Mouse (Mus musculus) retina, postnatal 1 day (tissue): ENCODE measurements around the gene Iqschfp.
"Not testable (repeated sequence)": the region's sequence is repeated elsewhere in the genome, so short reads cannot be mapped to it uniquely, and the experiment has no call there.

Experiments used
- DNase-seq: peaks from one replicate; pipeline ENCODE4 v3.0.0-alpha.2; 2012

Gene Iqschfp

DNA sequence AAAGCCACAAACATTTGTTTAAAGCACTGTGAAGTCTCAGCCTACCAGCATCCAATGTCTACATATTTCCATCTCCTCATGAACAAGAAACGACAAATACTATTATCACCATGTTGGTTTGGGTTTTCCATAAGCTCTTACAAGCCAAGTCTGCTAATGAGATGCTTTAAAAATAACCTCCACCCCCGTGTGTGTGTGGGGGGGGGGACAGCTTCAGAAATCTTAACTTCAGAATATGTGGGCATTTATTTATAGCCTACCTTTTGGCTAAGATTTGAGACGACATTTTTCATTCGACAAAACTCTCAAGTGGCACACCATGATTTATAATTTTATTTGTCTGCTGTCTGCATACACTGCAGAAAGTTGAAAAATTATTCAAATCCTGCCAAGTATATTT, 185.4 kb downstream of the Iqschfp start:
- no peak for DNase-seq

GRCm38 (mm10) chr3:68085024-68085423, 193.0 kb downstream of the Iqschfp start:
- DNase-seq, result no peak

DNA sequence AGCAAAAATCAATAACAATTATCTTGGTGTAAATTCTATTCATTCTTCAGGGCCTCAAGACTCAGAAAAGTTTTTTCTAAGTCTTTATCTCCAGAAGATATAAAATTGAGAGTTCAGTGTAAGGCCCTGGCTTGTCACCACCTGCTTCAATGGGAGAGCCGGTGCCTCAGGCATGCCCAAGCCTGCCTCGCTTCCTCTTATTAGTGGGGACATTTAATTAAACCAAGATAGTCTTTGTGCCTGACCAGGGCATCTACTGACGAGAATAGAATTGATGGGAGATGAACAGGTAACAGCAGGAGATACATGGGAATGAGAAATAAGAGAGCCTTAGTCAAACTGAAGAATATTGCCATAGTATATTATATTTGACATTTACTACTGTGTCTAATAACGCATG, 200.1 kb downstream of the Iqschfp start:
- DNase-seq, result no peak

DNA sequence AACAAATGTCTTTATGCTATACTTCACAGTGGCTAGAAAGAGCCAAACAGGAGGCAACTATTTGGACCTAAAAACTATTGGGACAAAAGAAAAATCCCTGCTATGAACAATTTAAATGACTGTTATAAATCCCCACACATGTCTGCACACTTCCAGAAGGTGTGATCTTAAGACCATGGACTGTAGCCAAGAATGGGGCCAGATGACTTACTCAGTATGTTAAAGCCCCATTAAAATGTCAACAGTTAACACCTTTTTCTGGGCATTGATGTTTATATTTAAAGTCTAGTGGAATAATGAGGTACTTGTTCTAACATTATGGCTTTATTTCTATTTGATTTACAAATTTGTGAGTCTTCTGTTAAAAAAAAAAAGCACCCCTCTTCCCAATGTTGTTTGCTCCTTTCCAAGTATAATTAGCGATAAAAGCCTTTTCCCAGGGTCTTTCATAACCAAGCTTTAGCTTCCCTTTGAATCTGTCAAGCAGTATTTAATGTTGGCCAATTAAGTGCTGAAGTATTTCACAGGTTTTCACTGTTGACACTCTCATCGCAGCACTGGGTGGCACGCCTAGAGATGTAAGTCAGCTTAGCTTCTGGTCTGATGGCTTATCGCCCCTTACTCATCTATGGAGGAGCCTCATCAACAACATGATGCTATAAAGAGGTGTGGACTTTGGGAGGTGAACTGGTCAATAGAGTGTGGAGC, 204.8 kb downstream of the Iqschfp start:
- DNase-seq, result no peak

DNA sequence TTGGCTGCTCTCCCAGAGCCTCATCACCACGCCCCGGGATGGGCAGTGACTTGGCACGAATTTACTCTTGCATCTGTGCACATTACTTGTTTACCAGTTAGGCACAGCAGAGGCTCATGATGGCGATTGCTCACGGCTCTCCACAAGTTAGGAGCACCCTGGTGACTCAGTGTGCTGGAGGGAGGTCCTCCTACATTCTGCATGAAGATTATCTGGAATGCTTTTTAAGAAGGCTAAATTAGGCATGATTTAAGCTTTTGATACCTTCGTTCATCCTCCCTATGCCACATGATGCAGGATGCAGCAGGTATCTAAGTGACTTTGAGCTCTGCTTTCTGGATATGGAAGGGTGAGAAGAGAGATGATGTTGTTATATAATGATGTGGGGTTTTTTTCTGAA, 207.5 kb downstream of the Iqschfp start:
- not testable (repeated sequence) for DNase-seq

GRCm38 (mm10) chr3:68101343-68101742, 209.3 kb downstream of the Iqschfp start:
- no peak for DNase-seq

GRCm38 (mm10) chr3:68105081-68105685, 213.2 kb downstream of the Iqschfp start:
- DNase-seq, result peak; percentile 16

DNA sequence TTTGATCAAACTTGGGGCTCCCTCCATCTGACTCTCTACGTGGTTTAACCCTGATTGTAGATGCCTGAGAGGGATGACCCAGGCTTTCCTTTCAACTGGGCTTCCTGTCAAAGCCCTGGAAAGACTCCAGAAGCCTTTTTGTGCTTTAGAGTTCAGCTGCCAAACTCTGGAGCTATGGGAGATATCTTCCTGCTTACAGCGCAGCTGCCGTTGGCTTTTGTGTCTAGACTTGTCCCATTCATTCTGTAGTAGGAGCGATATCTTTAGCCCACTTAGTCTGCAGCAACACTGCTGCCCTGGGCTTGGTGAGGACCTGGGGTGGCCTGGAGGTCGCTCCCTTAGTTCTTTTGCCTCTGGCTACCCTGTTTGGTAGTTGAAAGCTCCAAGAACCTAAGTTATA, 229.3 kb downstream of the Iqschfp start:
- no peak for DNase-seq

DNA sequence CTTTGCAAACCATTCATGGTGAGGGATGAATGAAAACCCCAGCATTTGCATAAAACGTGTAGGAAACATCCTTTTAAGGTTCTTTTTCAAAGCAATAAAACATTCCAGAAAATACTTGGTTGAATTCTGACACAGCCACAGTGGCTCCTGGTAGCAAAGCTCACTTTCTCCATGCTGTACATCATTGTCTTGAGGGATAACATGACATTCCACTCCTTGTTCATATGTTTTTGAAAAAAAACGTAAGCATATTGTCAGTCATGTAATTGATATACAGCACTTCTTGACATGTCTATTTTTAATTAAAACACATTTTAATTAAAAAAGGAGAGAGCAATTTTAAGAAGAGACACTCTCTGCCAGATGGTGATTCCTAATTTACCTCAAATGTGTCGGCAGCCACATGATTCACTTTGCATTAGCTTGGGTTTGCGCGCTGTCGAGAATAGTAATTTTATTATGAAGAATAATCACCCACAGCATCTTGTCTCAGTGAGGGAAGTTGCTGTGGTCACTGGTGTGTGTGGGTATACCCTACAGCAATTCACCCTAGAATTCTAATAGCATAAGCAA, 234.3 kb downstream of the Iqschfp start:
- DNase-seq, result no peak

DNA sequence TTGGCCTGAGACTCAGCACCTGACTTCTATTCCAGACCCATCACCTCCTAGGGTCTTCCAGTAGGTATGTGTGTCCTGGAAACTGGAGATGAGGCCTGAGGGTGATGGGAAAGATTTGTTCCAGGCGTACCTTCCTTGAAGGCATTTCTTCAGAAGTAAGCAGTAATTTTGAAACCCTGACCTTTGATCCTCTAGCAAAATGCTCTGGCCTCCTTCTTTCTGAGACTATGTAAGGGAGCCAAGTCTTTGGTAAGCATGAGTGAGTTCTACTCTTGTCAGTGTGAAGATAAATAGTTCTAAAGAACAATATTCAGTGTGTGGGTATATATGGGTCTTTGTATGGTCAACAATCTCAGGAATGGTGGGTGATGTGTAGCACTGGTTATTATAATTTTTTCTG, 238.4 kb downstream of the Iqschfp start:
- no peak for DNase-seq

DNA sequence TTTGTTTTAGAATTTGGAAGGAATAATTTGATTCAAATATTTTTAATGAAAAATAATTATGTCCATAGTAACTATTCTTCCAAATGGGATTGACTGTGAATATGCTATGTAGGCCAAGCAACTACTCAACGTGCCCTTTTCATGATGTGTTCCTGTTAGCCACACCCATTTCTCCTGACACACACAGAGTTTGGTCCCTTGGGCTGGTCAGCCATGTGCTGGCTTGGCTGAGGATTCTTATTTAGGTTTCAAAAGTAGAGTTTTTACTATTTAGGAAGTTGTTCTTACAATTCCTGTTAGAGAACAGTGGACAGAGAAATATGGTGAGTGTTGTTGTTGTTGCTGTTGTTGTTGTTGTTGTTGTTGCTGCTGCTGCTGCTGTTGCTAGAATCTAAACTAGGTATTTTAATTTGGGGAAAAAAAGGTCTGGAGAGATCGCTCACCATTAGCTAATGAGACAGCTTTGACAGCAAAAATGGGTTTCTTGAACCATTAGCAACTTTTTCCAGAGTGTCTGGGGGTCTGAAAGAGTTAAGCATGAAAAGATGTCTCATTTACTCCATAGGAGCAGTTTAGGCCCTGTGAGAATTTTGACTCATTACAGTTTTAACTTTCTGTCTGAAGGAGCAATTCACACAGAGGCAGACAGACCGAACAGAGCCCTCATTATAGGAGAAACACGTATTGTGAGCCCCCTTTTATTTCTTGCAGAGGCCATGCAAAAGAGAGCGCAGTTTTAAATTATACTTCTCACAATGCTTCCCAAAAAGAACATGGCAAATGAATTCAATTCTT, 247.0 kb downstream of the Iqschfp start:
- DNase-seq, result no peak

- DNase-seq, result no peak
Measured at GRCm38 (mm10) chr3:68150688-68151087, 258.7 kb downstream of the Iqschfp start.

- DNase-seq, result no peak
Measured at GRCm38 (mm10) chr3:68160175-68160574, 268.1 kb downstream of the Iqschfp start.

DNA sequence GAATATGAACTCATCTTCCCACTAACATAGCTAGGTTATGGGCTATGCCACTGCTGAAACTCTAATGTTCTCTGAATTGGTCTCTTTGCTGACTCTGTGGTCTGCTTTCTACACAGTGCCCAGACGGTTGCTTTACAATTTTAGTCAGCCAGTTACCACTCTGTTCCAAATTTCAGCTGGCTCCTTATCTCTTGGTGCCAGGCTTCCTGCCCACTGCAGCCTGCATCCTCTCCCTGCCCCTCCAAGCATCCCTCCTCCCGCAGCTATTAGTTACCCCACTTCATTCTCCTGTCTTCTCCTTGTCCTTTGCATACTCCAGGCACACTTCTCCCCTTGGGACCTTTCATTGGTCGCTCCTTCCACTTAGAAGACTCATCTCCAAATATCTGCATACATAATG, 268.7 kb downstream of the Iqschfp start:
- no peak for DNase-seq

DNA sequence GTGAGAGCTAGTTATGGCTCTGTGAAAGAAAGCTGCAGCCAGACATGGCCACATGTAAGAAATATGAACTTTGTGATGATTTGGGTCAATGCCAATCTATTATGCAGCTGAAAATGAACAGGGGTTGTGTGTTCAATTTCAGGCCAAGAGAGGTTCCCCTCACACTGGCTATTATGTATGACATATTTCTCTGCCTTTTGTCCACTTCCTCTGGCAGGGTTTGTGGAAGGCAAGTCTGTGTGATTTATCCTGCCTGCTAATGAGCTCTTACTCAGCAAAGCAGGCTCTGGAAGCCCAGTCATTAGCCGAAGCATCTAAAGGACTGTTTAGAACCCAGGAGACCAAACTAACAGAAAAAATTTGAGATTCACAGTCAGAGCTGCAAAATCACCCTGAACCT, 286.2 kb downstream of the Iqschfp start:
- DNase-seq, result peak; percentile 45

DNA sequence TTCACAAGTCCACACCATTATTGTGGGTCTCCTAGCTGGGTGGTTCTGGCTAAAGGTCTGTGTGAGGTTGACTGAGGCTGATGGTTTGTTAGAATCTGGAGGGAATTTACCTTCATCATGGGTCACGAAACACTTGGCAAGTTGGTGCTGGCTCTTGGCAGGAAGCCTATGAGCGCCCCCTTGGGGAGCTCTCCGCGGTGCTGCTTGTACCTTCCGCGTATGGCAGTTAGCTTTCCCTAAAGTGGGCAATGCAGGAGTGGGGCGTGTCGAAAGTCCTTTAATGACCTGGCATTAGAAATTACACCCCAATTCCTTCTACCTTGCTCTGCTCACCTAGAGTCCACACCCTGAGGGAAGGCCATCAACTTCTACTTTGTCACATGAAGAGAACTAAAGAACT, 295.4 kb downstream of the Iqschfp start:
- DNase-seq, result no peak

DNA sequence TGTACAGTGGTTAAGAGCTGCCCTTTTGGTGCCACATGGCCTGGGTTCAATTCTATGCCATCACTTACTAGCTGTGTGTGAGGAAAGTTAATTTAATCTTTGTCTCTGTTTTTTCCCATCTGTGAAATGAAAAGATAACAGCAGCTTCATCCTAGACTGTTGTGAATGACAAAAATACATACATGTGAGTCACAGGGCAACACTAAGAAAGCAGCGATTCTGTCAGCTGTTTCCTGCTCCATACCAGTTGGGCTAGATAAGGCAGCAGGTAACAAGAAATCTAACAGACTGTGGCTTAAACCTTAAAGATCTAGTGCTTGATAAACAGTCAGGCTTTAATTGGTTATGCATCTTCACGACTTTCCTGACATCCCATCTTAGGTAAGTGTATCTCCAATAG, 297.1 kb downstream of the Iqschfp start:
- DNase-seq, result no peak

DNA sequence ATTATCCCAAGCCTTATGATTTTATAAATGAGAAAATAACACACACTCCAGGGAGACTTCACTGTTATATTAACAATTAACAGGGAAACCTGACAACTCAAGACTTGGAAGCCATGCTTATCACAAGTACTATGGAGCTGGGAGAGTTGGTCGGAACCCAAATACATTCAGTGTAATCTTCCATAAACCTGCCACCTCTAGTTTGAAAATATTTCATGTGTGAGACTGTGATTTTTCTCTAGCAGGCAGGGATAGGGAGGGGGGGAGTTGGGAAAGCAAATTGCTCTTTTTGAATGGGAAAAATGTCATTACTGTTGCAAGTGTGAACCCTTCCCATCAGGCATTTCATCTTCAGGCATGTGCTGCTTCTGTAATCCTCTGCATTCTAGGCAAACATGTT, 304.9 kb downstream of the Iqschfp start:
- DNase-seq, result no peak

GRCm38 (mm10) chr3:68201214-68201613, 309.2 kb downstream of the Iqschfp start:
- no peak for DNase-seq

DNA sequence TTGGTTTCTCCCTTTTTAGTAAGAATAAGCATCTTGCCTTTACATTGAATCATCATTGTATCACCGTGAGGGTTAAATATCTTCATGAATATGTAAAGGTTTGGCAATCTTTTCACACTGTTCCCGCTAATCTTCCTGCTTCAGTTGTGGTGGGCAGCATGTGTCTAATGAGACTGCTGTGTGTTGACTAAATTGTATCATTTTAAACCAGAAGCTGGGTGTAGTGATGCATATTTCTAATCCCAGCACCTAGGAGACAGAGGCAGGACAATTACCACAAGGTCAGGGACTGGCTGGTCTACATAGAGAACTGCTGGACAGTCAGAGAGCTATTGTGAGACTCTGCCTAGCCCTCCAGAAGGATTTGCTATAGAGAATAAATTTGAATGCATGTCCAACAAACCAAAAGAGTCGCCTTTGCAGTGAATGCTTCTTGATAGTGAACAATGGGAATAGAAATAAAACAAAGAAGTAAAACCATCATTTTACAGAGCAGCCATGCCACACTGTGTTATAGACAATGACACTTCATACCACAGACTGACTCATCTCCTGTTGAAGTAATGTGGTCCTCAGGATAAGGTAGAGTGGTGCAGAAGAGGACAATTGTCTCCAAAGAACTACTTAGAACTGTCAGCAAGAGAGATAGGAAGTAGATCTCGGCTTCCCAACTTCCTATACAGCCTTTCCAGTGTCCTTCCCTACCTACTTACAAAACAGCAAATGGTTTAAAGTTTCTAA, 310.3 kb downstream of the Iqschfp start:
- no peak for DNase-seq

DNA sequence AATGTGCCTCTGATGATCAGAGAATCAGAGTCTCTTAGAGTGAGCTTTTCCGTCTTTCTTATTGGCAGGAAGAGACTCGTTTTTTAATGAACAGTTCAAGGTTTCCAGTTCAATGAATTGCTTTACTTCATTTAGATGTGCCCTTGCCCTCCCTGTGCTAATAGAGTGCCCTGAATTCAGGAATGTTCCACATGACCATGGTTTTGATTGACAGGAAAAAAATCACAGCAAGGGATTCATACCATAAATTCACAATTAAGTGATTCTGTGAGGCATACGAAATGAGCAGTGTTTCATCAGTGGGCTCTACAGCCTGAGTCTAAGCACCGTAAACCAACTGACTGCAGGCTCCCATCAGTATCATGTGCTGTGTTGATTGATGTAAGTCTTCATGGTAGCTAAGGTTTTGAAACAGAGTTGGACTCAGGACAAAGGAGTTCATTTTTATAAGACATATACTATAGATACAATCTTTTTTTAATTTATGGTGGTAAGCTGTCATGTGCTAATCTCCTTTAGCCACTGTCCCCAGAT, 312.0 kb downstream of the Iqschfp start:
- peak; percentile 79 for DNase-seq

GRCm38 (mm10) chr3:68210422-68210821, 318.4 kb downstream of the Iqschfp start:
- no peak for DNase-seq

GRCm38 (mm10) chr3:68221452-68221851, 329.4 kb downstream of the Iqschfp start:
- no peak for DNase-seq
